Mouse (Mus musculus) bone marrow, adult 2 months (tissue): ENCODE data around the gene Wdfy2.

Experiments
- CTCF ChIP-seq: fragments of 200-500 bp; IDR thresholded peaks from 2 replicates; pipeline ENCODE4 v1.5.1; 2011; ENCODE audit warnings: low read length, control low read depth; ENCODE audit not compliant: control insufficient read depth, insufficient read depth
- POLR2A ChIP-seq: fragments of 200-500 bp; IDR thresholded peaks from 2 replicates; pipeline ENCODE4 v1.6.1; 2011; ENCODE audit warnings: low read depth, mild to moderate bottlenecking, control low read depth, low read length, borderline replicate concordance; ENCODE audit not compliant: control insufficient read depth

DNA sequence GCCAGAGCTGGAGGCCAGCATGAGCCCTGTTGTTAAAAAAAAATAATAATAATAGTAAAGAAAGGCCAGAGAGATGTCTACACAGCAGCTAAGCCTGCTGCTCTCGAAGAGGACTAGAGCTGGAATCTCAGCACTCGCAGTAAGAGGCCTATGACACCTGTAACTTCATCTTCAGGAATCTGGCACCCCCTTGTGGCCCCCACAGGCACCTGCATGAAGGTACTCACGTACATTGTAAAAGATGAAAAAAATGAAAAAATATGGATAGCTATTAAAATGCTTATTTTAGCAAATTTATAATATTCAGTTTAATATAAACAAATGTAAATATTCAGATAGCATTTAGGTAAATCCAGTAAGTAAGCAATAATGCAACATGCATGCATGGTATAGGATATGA, 102.0 kb downstream of the Wdfy2 start:
- TF ChIP-seq CTCF (peak; percentile 46), POLR2A (no peak)
